Mouse (Mus musculus) thymus, adult 2 months (tissue): ENCODE data around the gene Ptn.

Experiments
- CTCF ChIP-seq: fragments of 200-500 bp; IDR thresholded peaks from 2 replicates; pipeline ENCODE4 v1.5.1; 2012; ENCODE audit warnings: mild to moderate bottlenecking, control low read depth, low read length, moderate library complexity, borderline replicate concordance; ENCODE audit not compliant: control insufficient read depth, poor library complexity, insufficient read depth; ENCODE audit errors: extremely low read depth
- POLR2A ChIP-seq: fragments of 200-500 bp; IDR thresholded peaks from 2 replicates; pipeline ENCODE4 v1.6.1; 2012; ENCODE audit warnings: mild to moderate bottlenecking, low read length, control low read depth, moderate library complexity; ENCODE audit not compliant: control insufficient read depth, poor library complexity, insufficient read depth; ENCODE audit errors: extremely low read depth

DNA sequence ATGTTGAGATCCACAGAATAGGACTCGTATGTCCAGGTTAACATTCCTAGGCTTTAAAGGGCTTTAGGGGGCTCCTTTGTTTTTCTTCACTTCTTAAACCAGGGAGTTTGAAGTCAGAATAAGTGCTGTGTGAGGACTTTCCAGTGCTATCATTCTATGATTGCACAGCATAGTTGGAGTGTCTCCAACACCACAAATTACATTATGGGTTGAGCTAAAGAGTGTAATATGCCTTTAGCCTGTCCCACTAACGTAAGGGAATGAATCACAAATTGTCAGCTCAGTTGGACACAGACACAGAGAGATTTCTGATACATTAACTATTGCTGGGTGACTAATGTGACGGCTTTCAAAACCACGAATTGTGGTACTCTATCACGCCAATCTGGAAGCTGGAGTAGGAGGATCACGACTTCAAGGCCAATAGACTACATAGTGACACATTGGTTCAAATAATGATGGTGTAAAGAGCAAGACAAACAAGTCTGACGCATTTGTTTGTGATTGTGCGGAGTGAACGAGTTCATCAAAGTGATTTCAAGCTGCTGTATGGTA, 20.4 kb upstream of the Ptn start:
- TF ChIP-seq CTCF (no peak), POLR2A (no peak)
